Mouse (Mus musculus) ES-E14 (cell line): Measurements from ENCODE around the gene Actbl2.

Experiments used
- CHD2 ChIP-seq: IDR thresholded peaks from 2 replicates; pipeline ENCODE4 v1.6.1; 2014; ENCODE audit warnings: mild to moderate bottlenecking, low read depth, low read length, inconsistent platforms
- HCFC1 ChIP-seq: IDR thresholded peaks from 2 replicates; pipeline ENCODE4 v1.6.1; 2012; ENCODE audit warnings: low read length, inconsistent platforms, borderline replicate concordance; ENCODE audit not compliant: insufficient read depth
- MAFK ChIP-seq: IDR thresholded peaks from 2 replicates; pipeline ENCODE4 v1.6.1; 2014; ENCODE audit warnings: mild to moderate bottlenecking, low read depth, low read length, inconsistent platforms; ENCODE audit not compliant: insufficient read depth
- ZC3H11A ChIP-seq: IDR thresholded peaks from 2 replicates; pipeline ENCODE4 v1.6.1; 2012; ENCODE audit warnings: low read depth, mild to moderate bottlenecking, inconsistent platforms, low read length, borderline replicate concordance

GRCm38 (mm10) chr13:111259093-111259491 lies 4.3 kb downstream of the Actbl2 start:
- TF ChIP-seq HCFC1 (no peak), MAFK (no peak), CHD2 (no peak), ZC3H11A (no peak)
